Mouse (Mus musculus) kidney, postnatal 4 days (tissue): Measurements from ENCODE around the gene Stk36.

Experiments used
- DNase-seq, 2 experiments: peaks; one replicate each; pipeline ENCODE4 v3.0.0; 2021; ENCODE audit warnings: mixed read lengths in 2 of 2

Gene Stk36

GRCm38 (mm10) chr1:74601267-74601962 is at the start of gene Stk36, which contains the start of gene Rnf25:
Gene Stk36, plus strand, starts transcription at chr1:74601445.
Gene Rnf25, minus strand, starts transcription at chr1:74601397.
- peak; percentile 86 to 90 for DNase-seq

GRCm38 (mm10) chr1:74559061-74559460 is 42.2 kb upstream of the Stk36 start:
- DNase-seq: no peak

- DNase-seq: no peak
These were observed 35.4 kb upstream of the Stk36 start for GRCm38 (mm10) chr1:74565834-74566233.

- DNase-seq: no peak
These were observed 31.2 kb upstream of the Stk36 start for GRCm38 (mm10) chr1:74569739-74570719.

- no peak for DNase-seq
These were observed 18.6 kb upstream of the Stk36 start for GRCm38 (mm10) chr1:74582621-74583020.

GRCm38 (mm10) chr1:74584616-74585398 is 16.4 kb upstream of the Stk36 start:
- no peak for DNase-seq

- peak; percentile 52 to 68 for DNase-seq
These were observed 13.9 kb upstream of the Stk36 start for GRCm38 (mm10) chr1:74587233-74587772.

- peak; percentile 99 to 100 for DNase-seq
These were observed 13.3 kb upstream of the Stk36 start, which contains the start of the genes Zfp142 and Bcs1l for GRCm38 (mm10) chr1:74587773-74588445. Gene Zfp142, minus strand, starts transcription at chr1:74588246. Gene Bcs1l, plus strand, starts transcription at chr1:74588289.

- no peak for DNase-seq
These were observed 6.8 kb upstream of the Stk36 start for GRCm38 (mm10) chr1:74594434-74594833.

GRCm38 (mm10) chr1:74600501-74601266 is 561 bp upstream of the Stk36 start:
- no peak for DNase-seq

GRCm38 (mm10) chr1:74624183-74624582 is 22.9 kb downstream of the Stk36 start:
- DNase-seq: no peak

GRCm38 (mm10) chr1:74626076-74626475 is 24.8 kb downstream of the Stk36 start:
- DNase-seq: no peak

GRCm38 (mm10) chr1:74628001-74628400 is 26.8 kb downstream of the Stk36 start:
- peak; percentile 20 to 31 for DNase-seq

- DNase-seq: no peak
These were observed 31.5 kb downstream of the Stk36 start for GRCm38 (mm10) chr1:74632734-74633133.

GRCm38 (mm10) chr1:74643524-74643923 is 42.3 kb downstream of the Stk36 start:
- DNase-seq: no peak

- DNase-seq: peak; percentile 15 to 25
These were observed 42.7 kb downstream of the Stk36 start for GRCm38 (mm10) chr1:74643926-74644325.

GRCm38 (mm10) chr1:74661448-74662195 is 60.4 kb downstream of the Stk36 start, which contains the start of gene Ttll4:
Gene Ttll4, plus strand, starts transcription at chr1:74661745.
- peak; percentile 96 to 98 for DNase-seq

- no peak for DNase-seq
These were observed 61.1 kb downstream of the Stk36 start for GRCm38 (mm10) chr1:74662253-74662865.

- DNase-seq: no peak
These were observed 63.9 kb downstream of the Stk36 start for GRCm38 (mm10) chr1:74665153-74665552.

GRCm38 (mm10) chr1:74668371-74668770 is 67.1 kb downstream of the Stk36 start:
- DNase-seq: no peak
